Mouse (Mus musculus): Measurements from ENCODE around the gene Ubtf. TPM values are rescaled to one million over a fixed set of nuclear protein-coding genes. Genes with fewer than 3 reads are reported as not detected.
A peak's percentile ranks its signal among the peaks of the same experiment; 100 is the strongest.

Ubtf gene
- total RNA-seq, 2 experiments from 2014 or later, result 29.1 to 37.7 TPM

- peak; percentile 77 to 79 for DNase-seq
- intact Hi-C loops (cut with DNase I), result loop anchor here (1.0 kb wide), 1 partner anchor 87 kb away; the partner anchor contains the start of gene Slc25a39
These were observed 571 bp upstream of the Ubtf start for GRCm38 (mm10) chr11:102319941-102320685.

- intact Hi-C loops (cut with DNase I), result loop anchor here (1.0 kb wide), 1 partner anchor 89 kb away; the partner anchor contains the start of gene Slc25a39
- DNase-seq, result peak; percentile 43 to 72
These were observed 749 bp downstream of the Ubtf start for GRCm38 (mm10) chr11:102318576-102319409.

- intact Hi-C loops (cut with DNase I), result no loop called here
These were observed 1.5 kb downstream of the Ubtf start for GRCm38 (mm10) chr11:102317901-102318575.

DNA sequence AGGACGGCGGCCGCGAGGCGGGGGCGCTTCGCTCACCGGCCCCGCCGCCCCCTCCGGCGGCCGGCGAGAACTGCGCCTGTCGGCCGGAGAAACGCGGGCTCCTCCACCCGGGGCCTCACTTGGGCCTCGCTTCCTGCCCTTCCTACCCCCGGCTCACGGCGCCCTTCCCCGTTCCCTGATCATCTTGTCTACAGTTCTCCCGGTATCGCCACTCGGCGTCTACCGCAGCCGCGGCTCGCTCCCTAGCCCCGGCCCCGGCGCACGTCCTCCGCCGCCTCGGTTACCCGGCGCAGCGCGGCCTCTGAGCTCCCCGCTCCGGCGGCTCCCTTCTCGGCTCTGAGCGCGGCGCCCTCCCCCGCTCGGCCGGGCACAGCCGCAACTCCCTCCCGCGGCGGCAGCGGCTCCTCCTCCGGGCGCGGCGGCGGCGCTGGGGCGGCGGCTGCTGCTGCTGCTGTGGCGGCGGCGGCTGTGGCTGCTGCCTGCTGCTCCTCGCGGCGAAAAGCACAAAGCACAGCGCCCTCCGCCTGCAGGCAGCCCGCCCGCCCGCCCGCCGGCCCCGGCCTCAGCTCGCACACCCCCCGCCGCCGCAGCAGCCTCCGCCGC, 2.1 kb downstream of the Ubtf start:
- intact Hi-C loops (cut with DNase I), result no loop called here
- peak in 1 of 2 experiments; percentile 60 for DNase-seq

More at GRCm38 (mm10) chr11:102317901-102318575, 1.5 kb downstream of the Ubtf start:
- DNase-seq, result peak; percentile 69 to 73

- DNase-seq, result peak; percentile 84 to 85
- intact Hi-C loops (cut with DNase I), result no loop called here
These were observed 2.8 kb downstream of the Ubtf start for GRCm38 (mm10) chr11:102316572-102317297.

- intact Hi-C loops (cut with DNase I), result no loop called here
- no peak for DNase-seq
These were observed 3.6 kb downstream of the Ubtf start for GRCm38 (mm10) chr11:102315690-102316571.

GRCm38 (mm10) chr11:102314321-102314720, 5.2 kb downstream of the Ubtf start:
- DNase-seq, result no peak
- intact Hi-C loops (cut with DNase I), result no loop called here

- intact Hi-C loops (cut with DNase I), result no loop called here
- DNase-seq, result no peak
These were observed 7.0 kb downstream of the Ubtf start for GRCm38 (mm10) chr11:102312586-102312985.

GRCm38 (mm10) chr11:102311966-102312365, 7.6 kb downstream of the Ubtf start:
- intact Hi-C loops (cut with DNase I), result no loop called here
- no peak for DNase-seq

GRCm38 (mm10) chr11:102310768-102311695, 8.5 kb downstream of the Ubtf start:
- intact Hi-C loops (cut with DNase I), result no loop called here
- no peak for DNase-seq

GRCm38 (mm10) chr11:102309821-102310617, 9.5 kb downstream of the Ubtf start:
- intact Hi-C loops (cut with DNase I), result no loop called here
- DNase-seq, result no peak

GRCm38 (mm10) chr11:102308979-102309378, 10.6 kb downstream of the Ubtf start:
- intact Hi-C loops (cut with DNase I), result loop anchor here (1.0 kb wide), 1 partner anchor 121 kb away; the partner anchor contains the start of gene Grn
- DNase-seq, result peak; percentile 95

- no peak for DNase-seq
- intact Hi-C loops (cut with DNase I), result loop anchor here (1.0 kb wide), 1 partner anchor 122 kb away; the partner anchor contains the start of gene Grn
These were observed 11.4 kb downstream of the Ubtf start for GRCm38 (mm10) chr11:102308104-102308503.

DNA sequence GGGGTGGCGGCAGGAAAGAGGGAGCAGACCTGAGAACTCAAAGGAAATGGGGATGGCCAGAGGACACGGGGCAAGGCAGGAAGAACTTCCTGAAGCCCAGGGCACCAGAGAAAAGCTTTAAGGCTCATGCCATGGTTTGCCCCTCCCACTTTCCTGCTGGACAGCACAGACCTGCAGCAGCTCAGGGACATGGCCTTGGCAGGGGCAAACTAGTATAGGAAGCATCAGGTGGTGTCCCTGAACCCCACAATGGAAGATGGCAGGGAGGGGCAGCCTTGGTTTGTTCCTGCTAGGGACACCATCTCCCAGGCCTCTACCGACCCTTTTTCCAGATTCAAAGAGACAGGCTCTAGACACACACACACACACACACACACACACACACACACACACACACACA, 14.2 kb downstream of the Ubtf start:
- intact Hi-C loops (cut with DNase I), result no loop called here

DNA sequence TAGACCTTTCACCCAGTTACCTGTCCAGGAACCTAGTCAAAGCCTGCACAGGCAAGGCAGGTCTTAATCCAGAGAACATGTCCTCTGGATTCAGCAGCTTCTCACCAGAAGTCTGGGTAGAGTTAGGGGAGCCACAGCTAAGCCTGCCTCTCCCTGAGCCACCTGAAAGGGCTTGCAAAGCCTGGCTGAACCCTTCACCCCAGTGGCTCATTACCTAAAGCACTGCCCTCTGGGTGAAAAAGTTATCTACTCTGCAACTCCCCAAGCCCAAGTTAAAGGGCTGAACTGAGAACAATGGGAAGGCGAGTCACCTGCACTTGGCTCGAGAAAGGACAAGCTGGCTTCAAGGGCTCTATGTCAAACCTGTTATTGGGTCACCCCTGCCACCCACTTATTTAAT, 15.4 kb downstream of the Ubtf start:
- no peak for DNase-seq
- intact Hi-C loops (cut with DNase I), result no loop called here

More for the DNA sequence above, 14.2 kb downstream of the Ubtf start:
- no peak for DNase-seq

GRCm38 (mm10) chr11:102299839-102300238, 19.7 kb downstream of the Ubtf start:
- intact Hi-C loops (cut with DNase I), result no loop called here
- no peak for DNase-seq
